Mouse (Mus musculus) myocyte (in vitro differentiated cells): ENCODE results near the gene Eya3. TPM values are rescaled to one million over a fixed set of nuclear protein-coding genes. Genes with fewer than 3 reads are reported as not detected.

Experiments
- H3K27me3 ChIP-seq: one replicate; pipeline ENCODE4 v1.6.1; 2011; ENCODE audit not compliant: control insufficient read depth, insufficient read depth, insufficient read length
- H3K36me3 ChIP-seq: one replicate; pipeline ENCODE4 v1.6.1; 2011; ENCODE audit not compliant: control insufficient read depth, insufficient read depth
- H3K4me2 ChIP-seq: one replicate; pipeline ENCODE4 v1.6.1; 2011; ENCODE audit warnings: low read depth, control low read depth
- H3K4me3 ChIP-seq: one replicate; pipeline ENCODE4 v1.5.1; 2011; ENCODE audit warnings: mild to moderate bottlenecking, control low read depth, moderate library complexity
- H3K79me2 ChIP-seq: one replicate; pipeline ENCODE4 v1.6.1; 2011; ENCODE audit not compliant: control insufficient read depth, insufficient read depth
- H3ac ChIP-seq: one replicate; pipeline ENCODE4 v1.6.1; 2011; ENCODE audit not compliant: control insufficient read depth, insufficient read length
- CEBPB ChIP-seq: IDR thresholded peaks from 2 replicates; pipeline ENCODE4 v1.6.1; 2011; ENCODE audit warnings: mild to moderate bottlenecking, moderate library complexity; ENCODE audit not compliant: poor library complexity, insufficient read depth, severe bottlenecking
- E2F4 ChIP-seq: IDR thresholded peaks from one replicate; pipeline ENCODE4 v1.6.1; 2011; ENCODE audit warnings: mild to moderate bottlenecking, control low read depth, moderate library complexity; ENCODE audit not compliant: insufficient read depth
- MAX ChIP-seq: IDR thresholded peaks from one replicate; pipeline ENCODE4 v1.6.1; 2011; ENCODE audit warnings: low read depth, mild to moderate bottlenecking, control low read depth
- MYOD1 ChIP-seq, 3 experiments: IDR thresholded peaks; one replicate each; pipeline ENCODE4 v1.6.1; 2011; ENCODE audit warnings: control low read depth in 2 of 3, low read depth in 2 of 3, mild to moderate bottlenecking in 2 of 3, moderate library complexity in 1 of 3; ENCODE audit not compliant: insufficient read length in 2 of 3, control insufficient read depth in 1 of 3
- MYOG ChIP-seq, 3 experiments: IDR thresholded peaks; one replicate each; pipeline ENCODE4 v1.6.1; 2011; ENCODE audit warnings: control low read depth in 2 of 3, low read depth in 2 of 3, mild to moderate bottlenecking in 2 of 3; ENCODE audit not compliant: insufficient read length in 2 of 3, control insufficient read depth in 1 of 3, insufficient read depth in 1 of 3
- POLR2A ChIP-seq: IDR thresholded peaks from one replicate; pipeline ENCODE4 v1.6.1; 2011; ENCODE audit warnings: low read depth, mild to moderate bottlenecking, control low read depth, moderate library complexity; ENCODE audit not compliant: insufficient read length
- POLR2AphosphoS2 ChIP-seq: IDR thresholded peaks from one replicate; pipeline ENCODE4 v1.6.1; 2011; ENCODE audit warnings: low read depth, control low read depth; ENCODE audit not compliant: insufficient read length
- REST ChIP-seq: IDR thresholded peaks from one replicate; pipeline ENCODE4 v1.6.1; 2011; ENCODE audit warnings: mild to moderate bottlenecking, control low read depth, moderate library complexity; ENCODE audit not compliant: insufficient read depth, insufficient read length
- SRF ChIP-seq: IDR thresholded peaks from one replicate; pipeline ENCODE4 v1.6.1; 2011; ENCODE audit warnings: low read depth; ENCODE audit not compliant: control insufficient read depth, insufficient read length
- TCF12 ChIP-seq: IDR thresholded peaks from one replicate; pipeline ENCODE4 v1.6.1; 2011; ENCODE audit warnings: mild to moderate bottlenecking, control low read depth; ENCODE audit not compliant: poor library complexity, insufficient read depth, severe bottlenecking
- TCF3 ChIP-seq: IDR thresholded peaks from one replicate; pipeline ENCODE4 v1.6.1; 2011; ENCODE audit warnings: low read depth, control low read depth; ENCODE audit not compliant: insufficient read length
- USF1 ChIP-seq: IDR thresholded peaks from one replicate; pipeline ENCODE4 v1.6.1; 2011; ENCODE audit warnings: low read depth, mild to moderate bottlenecking, control low read depth, moderate library complexity
- polyA plus RNA-seq: library from polyadenylated mRNA; unstranded; fragments of >200 nt; fragmentation: generic; extraction: Trizol; gene quantifications from one replicate; pipeline ENCODE4 v1.2.1, GENCODE M21; 2012; ENCODE audit warnings: missing spikeins

Eya3 gene
- polyA plus RNA-seq, 1 experiment: 22.2 TPM

GRCm38 (mm10) chr4:132605816-132606215, 33.0 kb upstream of the Eya3 start:
- TF ChIP-seq REST (no peak), POLR2AphosphoS2 (no peak), MYOD1 (IDR thresholded peaks at IDR 0.05; ENCODE audit: control insufficient read depth in 1 of 3, insufficient read length in 2 of 3, low read depth in 2 of 3) (no peak), POLR2A (no peak), USF1 (no peak), SRF (no peak), MYOG (IDR thresholded peaks at IDR 0.05; ENCODE audit: control insufficient read depth in 1 of 3, insufficient read depth in 1 of 3, insufficient read length in 2 of 3, low read depth in 2 of 3) (no peak), E2F4 (no peak), CEBPB (no peak), TCF3 (no peak), TCF12 (no peak), MAX (no peak)
- H3K27me3 ChIP-seq: no peaks in the 10 kb centered on the region
- H3K36me3 ChIP-seq: no peaks in the 10 kb centered on the region
- no peak overlapping the region for H3K4me3 ChIP-seq
- no peaks in the 10 kb centered on the region for H3K79me2 ChIP-seq
- no peak overlapping the region for H3K4me2 ChIP-seq
- H3ac ChIP-seq: no peak overlapping the region

- Histone ChIP-seq H3K36me3 (no peaks in the 10 kb centered on the region), H3K4me2 (peak overlapping the region; percentile 24), H3ac (no peak overlapping the region), H3K4me3 (no peak overlapping the region), H3K27me3 (no peaks in the 10 kb centered on the region), H3K79me2 (no peaks in the 10 kb centered on the region)
- TF ChIP-seq USF1 (peak; percentile 23), TCF3 (no peak), POLR2A (no peak), SRF (no peak), MYOD1 (IDR thresholded peaks at IDR 0.05; ENCODE audit: control insufficient read depth in 1 of 3, insufficient read length in 2 of 3, low read depth in 2 of 3) (no peak)
Measured at GRCm38 (mm10) chr4:132608147-132608546, 30.6 kb upstream of the Eya3 start.

- Histone ChIP-seq H3K4me3 (no peak overlapping the region), H3K27me3 (no peaks in the 10 kb centered on the region), H3K36me3 (no peaks in the 10 kb centered on the region), H3K4me2 (no peak overlapping the region), H3ac (no peak overlapping the region), H3K79me2 (no peaks in the 10 kb centered on the region)
- TF ChIP-seq SRF (no peak), CEBPB (no peak), MYOD1 (IDR thresholded peaks at IDR 0.05; ENCODE audit: control insufficient read depth in 1 of 3, insufficient read length in 2 of 3, low read depth in 2 of 3) (no peak), E2F4 (no peak), USF1 (no peak), MAX (no peak), POLR2A (no peak), MYOG (IDR thresholded peaks at IDR 0.05; ENCODE audit: control insufficient read depth in 1 of 3, insufficient read depth in 1 of 3, insufficient read length in 2 of 3, low read depth in 2 of 3) (no peak), POLR2AphosphoS2 (no peak), TCF12 (no peak), TCF3 (no peak), REST (no peak)
Measured at GRCm38 (mm10) chr4:132610301-132610984, 28.3 kb upstream of the Eya3 start.

GRCm38 (mm10) chr4:132611320-132611719, 27.5 kb upstream of the Eya3 start:
- Histone ChIP-seq H3K27me3 (no peaks in the 10 kb centered on the region), H3K4me2 (no peak overlapping the region), H3K36me3 (no peaks in the 10 kb centered on the region), H3ac (no peak overlapping the region), H3K79me2 (no peaks in the 10 kb centered on the region), H3K4me3 (no peak overlapping the region)
- TF ChIP-seq CEBPB (no peak), SRF (no peak), REST (no peak), TCF3 (no peak), E2F4 (no peak), MYOG (IDR thresholded peaks at IDR 0.05; ENCODE audit: control insufficient read depth in 1 of 3, insufficient read depth in 1 of 3, insufficient read length in 2 of 3, low read depth in 2 of 3) (no peak), POLR2A (no peak), POLR2AphosphoS2 (no peak), TCF12 (no peak), MYOD1 (IDR thresholded peaks at IDR 0.05; ENCODE audit: control insufficient read depth in 1 of 3, insufficient read length in 2 of 3, low read depth in 2 of 3) (no peak), USF1 (no peak), MAX (no peak)

GRCm38 (mm10) chr4:132617873-132618272, 20.9 kb upstream of the Eya3 start:
- Histone ChIP-seq H3K79me2 (no peaks in the 10 kb centered on the region), H3K4me3 (no peak overlapping the region), H3K4me2 (peak overlapping the region; percentile 72), H3K27me3 (no peaks in the 10 kb centered on the region), H3K36me3 (no peaks in the 10 kb centered on the region), H3ac (no peak overlapping the region)
- TF ChIP-seq E2F4 (no peak), MYOG (IDR thresholded peaks at IDR 0.05; ENCODE audit: control insufficient read depth in 1 of 3, insufficient read depth in 1 of 3, insufficient read length in 2 of 3, low read depth in 2 of 3) (no peak), CEBPB (peak; percentile 81)
